Mouse (Mus musculus) midbrain, postnatal 0 days (tissue): ENCODE measurements around the gene Itpk1. TPM values are rescaled to one million over a fixed set of nuclear protein-coding genes. Genes with fewer than 3 reads are reported as not detected.
A peak's percentile ranks its signal among the peaks of the same experiment; 100 is the strongest.

Experiments used
- ATAC-seq: fragments of 200-750 bp; cut with Nextera tagmentation; 2 replicates; pipeline ENCODE4 v1.8.0; 2017; ENCODE audit warnings: moderate number of reproducible peaks, mild to moderate bottlenecking, moderate TSS enrichment, moderate library complexity; ENCODE audit not compliant: low FRiP score
- DNase-seq: peaks from one replicate; pipeline ENCODE4 v3.0.0-alpha.2; 2015; ENCODE audit warnings: low spot score
- H3K27ac ChIP-seq: fragments of 300-500 bp; sonication (generic); 2 replicates; pipeline ENCODE4 v1.5.1; 2014; ENCODE audit warnings: low read depth, mild to moderate bottlenecking, low read length, mixed read lengths
- H3K27me3 ChIP-seq: fragments of 300-500 bp; sonication (generic); 2 replicates; pipeline ENCODE4 v1.6.1; 2014; ENCODE audit warnings: low read length, control low read depth, mixed read lengths; ENCODE audit not compliant: insufficient read depth
- H3K36me3 ChIP-seq: fragments of 300-500 bp; sonication (generic); 2 replicates; pipeline ENCODE4 v1.6.1; 2014; ENCODE audit warnings: low read length, control low read depth, mixed read lengths; ENCODE audit not compliant: insufficient read depth
- H3K4me1 ChIP-seq: fragments of 300-500 bp; sonication (generic); 2 replicates; pipeline ENCODE4 v1.6.1; 2014; ENCODE audit warnings: mild to moderate bottlenecking, control low read depth, antibody characterized with exemption, low read length, mixed read lengths; ENCODE audit not compliant: insufficient read depth
- H3K4me2 ChIP-seq: fragments of 300-500 bp; sonication (generic); 2 replicates; pipeline ENCODE4 v1.6.1; 2014; ENCODE audit warnings: low read depth, mild to moderate bottlenecking, low read length, mixed read lengths; ENCODE audit not compliant: poor library complexity, severe bottlenecking
- H3K4me3 ChIP-seq: fragments of 300-500 bp; sonication (generic); 2 replicates; pipeline ENCODE4 v1.5.1; 2014; ENCODE audit warnings: low read depth, mild to moderate bottlenecking, low read length, moderate library complexity
- H3K9ac ChIP-seq: fragments of 300-500 bp; sonication (generic); replicated peaks from 2 replicates; pipeline ENCODE4 v1.6.1; 2014; ENCODE audit warnings: mild to moderate bottlenecking, low read length, moderate library complexity, mixed read lengths; ENCODE audit not compliant: poor library complexity, severe bottlenecking
- H3K9me3 ChIP-seq: fragments of 300-500 bp; sonication (generic); 2 replicates; pipeline ENCODE4 v1.6.1; 2016; ENCODE audit warnings: low read length, control low read depth
- CTCF ChIP-seq: IDR thresholded peaks from 2 replicates; pipeline ENCODE4 v1.5.1; 2016; ENCODE audit warnings: antibody characterized with exemption, mild to moderate bottlenecking
- WGBS: fragments of 180-500 bp; shearing (Covaris S2); extraction: QIAGEN DNeasy Blood & Tissue Kit; methylation state at CpG from one replicate; pipeline ENCODE4 v1.1.7; 2014; 5-methylcytosine and 5-hydroxymethylcytosine counted together
- polyA plus RNA-seq: library from polyadenylated mRNA; unstranded; fragments of >200 nt; fragmentation: Nextera tagmentation; extraction: Ambion mirVana; gene quantifications from 2 replicates; pipeline ENCODE4 v1.2.1, GENCODE M21; 2015
- total RNA-seq: library from RNA; depleted of rRNA; stranded (reverse); fragments of >200 nt; gene quantifications from 2 replicates; pipeline ENCODE4 v1.2.3, GENCODE M21; 2014

The Itpk1 gene
- total and polyA plus RNA-seq, 2 experiments from 2014 or later, result 39.0 to 66.6 TPM

DNA sequence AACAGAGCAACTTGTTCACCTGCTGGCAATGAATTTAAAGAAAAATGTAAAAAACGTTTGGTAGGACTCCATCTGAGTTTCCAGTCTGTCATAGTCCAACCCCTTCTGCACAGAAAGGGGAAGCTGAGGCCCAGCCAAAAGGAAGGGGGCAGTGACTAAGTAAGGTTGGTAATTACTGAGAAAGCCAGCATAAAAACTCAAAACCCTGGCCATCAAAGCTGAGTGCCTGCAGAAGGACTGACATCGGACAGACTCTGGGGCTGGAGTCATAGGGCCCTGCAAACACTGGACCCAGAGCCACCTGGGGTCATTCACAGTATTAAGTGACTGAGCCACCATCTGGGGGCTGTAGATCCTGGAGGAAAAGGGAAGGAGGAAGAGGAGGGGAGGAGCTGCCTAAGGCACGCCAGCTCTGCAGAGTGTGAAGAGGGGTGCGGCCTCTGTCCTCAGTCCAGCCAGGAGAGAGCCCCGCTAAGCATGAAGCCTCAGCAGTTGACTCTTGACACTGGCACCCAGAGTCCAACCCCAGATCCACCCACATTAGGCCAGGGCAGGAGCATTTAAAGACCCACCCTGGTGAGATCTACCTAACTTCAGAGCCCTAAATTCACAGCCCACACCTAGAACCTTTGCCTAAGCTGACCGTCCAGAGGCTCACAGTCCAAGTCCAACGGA lies 58.0 kb downstream of the Itpk1 start:
- Histone ChIP-seq H3K36me3 (no peaks in the 10 kb centered on the region), H3K9me3 (no peaks in the 10 kb centered on the region), H3K27ac (no peak overlapping the region), H3K4me1 (0 out of 2 replicates have a peak, but pooled peaks cover under 1% of the 10 kb centered on the region), H3K27me3 (no peaks in the 10 kb centered on the region), H3K9ac (no peak overlapping the region), H3K4me2 (no peak overlapping the region), H3K4me3 (no peak overlapping the region)
- no peak for DNase-seq
- no peak for TF ChIP-seq CTCF
- ATAC-seq, result no peak
- WGBS, result 86% methylated on average over 7 of the region's 7 CpGs

DNA sequence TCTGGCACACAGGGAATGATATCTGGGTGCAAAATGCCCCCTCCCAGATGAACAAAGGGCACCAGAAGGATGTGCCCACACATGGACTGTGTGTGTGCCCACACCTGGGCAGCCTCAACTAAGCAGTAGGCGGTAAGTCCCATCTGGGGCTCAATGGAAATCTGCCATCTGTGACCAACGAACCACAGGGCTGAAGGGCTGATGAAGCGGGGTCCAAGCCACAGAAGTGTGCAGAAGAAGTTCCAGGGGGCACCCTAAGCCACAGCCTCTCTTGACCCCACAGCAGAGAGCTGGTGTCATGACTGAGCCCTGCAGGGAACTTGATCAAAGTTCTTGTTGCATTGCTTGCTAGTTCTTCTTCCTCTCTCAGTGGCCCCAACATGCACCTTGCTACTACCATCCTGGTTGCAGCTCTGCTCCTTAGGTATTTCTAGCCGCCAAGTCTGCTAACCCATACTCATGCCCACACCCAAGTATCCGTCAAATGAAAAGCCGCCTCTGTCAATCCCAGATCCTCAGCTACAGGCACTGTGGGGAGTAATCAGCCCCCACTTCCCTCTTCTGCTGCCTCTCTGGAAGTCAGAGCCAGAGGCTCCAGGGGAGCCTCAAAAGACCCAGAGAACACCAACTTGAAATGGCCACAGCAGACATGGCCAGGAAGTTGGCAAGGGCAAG lies 58.7 kb downstream of the Itpk1 start:
- H3K4me3 ChIP-seq, result no peak overlapping the region
- no peak overlapping the region for H3K27ac ChIP-seq
- no peaks in the 10 kb centered on the region for H3K36me3 ChIP-seq
- no peak for TF ChIP-seq CTCF
- ATAC-seq, result no peak
- H3K4me1 ChIP-seq, result 0 out of 2 replicates have a peak, but pooled peaks cover under 1% of the 10 kb centered on the region
- no peak overlapping the region for H3K9ac ChIP-seq
- no peaks in the 10 kb centered on the region for H3K27me3 ChIP-seq
- 92% methylated on average over 6 of the region's 6 CpGs for WGBS
- no peaks in the 10 kb centered on the region for H3K9me3 ChIP-seq
- no peak overlapping the region for H3K4me2 ChIP-seq
- no peak for DNase-seq

DNA sequence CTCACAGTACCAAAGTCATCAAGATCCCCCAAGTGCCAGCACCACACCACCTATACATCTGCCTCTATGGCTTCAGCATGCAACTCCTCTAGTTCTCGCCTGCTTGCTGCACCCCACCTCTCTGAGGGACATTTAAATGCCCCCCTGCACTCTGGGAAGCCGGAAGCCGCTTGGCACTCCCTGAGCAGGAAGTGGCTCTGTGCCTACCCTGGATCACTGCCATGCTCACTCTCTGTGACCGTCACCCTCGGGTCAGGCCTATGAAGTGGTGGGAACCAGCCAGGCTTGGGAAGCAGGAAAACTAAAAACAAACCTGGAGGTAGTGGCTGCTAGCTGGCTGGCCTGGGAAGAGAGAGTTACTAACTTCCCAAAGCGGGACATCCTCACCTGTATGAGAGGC lies 61.4 kb downstream of the Itpk1 start:
- 68% methylated on average over 6 of the region's 6 CpGs for WGBS
- no peak for DNase-seq
- no peaks in the 10 kb centered on the region for H3K9me3 ChIP-seq
- H3K9ac ChIP-seq, result no peak overlapping the region
- ATAC-seq, result no peak
- H3K4me1 ChIP-seq, result peaks cover 10% of the 10 kb centered on the region; the same call in 1 of the 2 replicates
- H3K36me3 ChIP-seq, result no peaks in the 10 kb centered on the region
- H3K27ac ChIP-seq, result no peak overlapping the region
- H3K4me3 ChIP-seq, result no peak overlapping the region
- TF ChIP-seq CTCF, result no peak
- H3K4me2 ChIP-seq, result no peak overlapping the region
- no peaks in the 10 kb centered on the region for H3K27me3 ChIP-seq

DNA sequence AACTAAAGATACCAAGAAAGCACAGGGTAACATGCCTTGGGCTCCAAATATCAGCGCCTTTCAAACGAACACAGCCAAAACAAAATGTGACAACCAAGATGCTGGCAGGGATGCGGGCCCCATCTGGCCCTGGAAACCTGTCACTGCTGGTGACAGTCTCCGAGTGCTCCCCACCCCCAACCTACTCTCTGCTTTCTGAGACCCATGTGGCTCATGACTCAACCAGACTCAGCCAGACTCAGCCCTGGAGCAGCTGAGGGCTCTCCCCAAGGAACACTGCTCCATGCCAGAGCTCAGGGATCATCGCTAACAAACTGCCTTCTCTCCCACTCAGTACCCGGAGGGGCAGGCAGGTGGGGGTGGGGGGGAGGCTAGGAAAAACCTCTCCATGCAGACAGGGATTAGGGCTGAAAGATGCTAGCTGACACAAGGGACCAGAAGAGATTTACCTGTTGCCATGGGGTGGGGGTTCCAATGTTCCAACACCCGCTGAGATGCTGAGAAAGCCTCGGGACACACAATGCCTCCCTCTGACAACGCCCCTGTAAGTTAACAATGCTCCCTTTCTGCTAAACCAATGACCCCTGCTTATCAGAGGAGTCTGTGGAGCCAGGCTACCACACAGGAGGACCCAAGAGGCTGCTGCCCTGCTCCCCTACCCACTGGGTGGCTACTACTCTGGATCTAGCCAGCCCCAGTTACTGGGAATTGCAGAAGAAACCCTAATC lies 64.1 kb downstream of the Itpk1 start:
- H3K9ac ChIP-seq, result no peak overlapping the region
- no peak overlapping the region for H3K4me3 ChIP-seq
- H3K9me3 ChIP-seq, result no peaks in the 10 kb centered on the region
- peak; percentile 79 for DNase-seq
- no peaks in the 10 kb centered on the region for H3K27me3 ChIP-seq
- peak; percentile 68 for ATAC-seq
- no peak overlapping the region for H3K4me2 ChIP-seq
- no peak for TF ChIP-seq CTCF
- no peak overlapping the region for H3K27ac ChIP-seq
- WGBS, result 13% methylated on average over 9 of the region's 9 CpGs
- no peaks in the 10 kb centered on the region for H3K36me3 ChIP-seq
- H3K4me1 ChIP-seq, result peaks cover 10% of the 10 kb centered on the region; the same call in 1 of the 2 replicates

DNA sequence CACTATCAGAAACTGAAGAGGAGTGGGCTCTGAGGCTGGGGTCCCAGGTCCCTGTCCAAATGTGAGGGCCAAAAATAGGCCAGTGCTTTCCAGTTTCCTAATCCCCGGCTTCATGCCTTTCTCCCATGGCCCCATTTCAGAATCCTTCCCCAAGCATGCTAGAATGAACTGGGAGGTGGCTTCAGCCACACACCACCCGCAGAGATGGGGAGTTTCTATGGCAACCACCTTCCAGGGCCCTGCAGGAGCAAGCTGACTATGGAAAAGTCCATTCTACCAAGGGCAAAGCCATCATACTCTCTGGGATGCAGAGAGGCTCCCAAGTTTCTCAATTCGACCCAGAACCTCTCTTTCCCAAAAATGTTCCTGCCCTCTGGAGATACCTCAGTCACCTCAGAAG lies 65.9 kb downstream of the Itpk1 start:
- ATAC-seq, result no peak
- Histone ChIP-seq H3K4me1 (peaks cover 10% of the 10 kb centered on the region; the same call in 1 of the 2 replicates), H3K27ac (no peak overlapping the region), H3K9ac (no peak overlapping the region), H3K4me2 (no peak overlapping the region), H3K4me3 (no peak overlapping the region), H3K36me3 (no peaks in the 10 kb centered on the region), H3K27me3 (no peaks in the 10 kb centered on the region), H3K9me3 (no peaks in the 10 kb centered on the region)
- WGBS, result 49% methylated on average over 3 of the region's 3 CpGs
- no peak for TF ChIP-seq CTCF
- no peak for DNase-seq

DNA sequence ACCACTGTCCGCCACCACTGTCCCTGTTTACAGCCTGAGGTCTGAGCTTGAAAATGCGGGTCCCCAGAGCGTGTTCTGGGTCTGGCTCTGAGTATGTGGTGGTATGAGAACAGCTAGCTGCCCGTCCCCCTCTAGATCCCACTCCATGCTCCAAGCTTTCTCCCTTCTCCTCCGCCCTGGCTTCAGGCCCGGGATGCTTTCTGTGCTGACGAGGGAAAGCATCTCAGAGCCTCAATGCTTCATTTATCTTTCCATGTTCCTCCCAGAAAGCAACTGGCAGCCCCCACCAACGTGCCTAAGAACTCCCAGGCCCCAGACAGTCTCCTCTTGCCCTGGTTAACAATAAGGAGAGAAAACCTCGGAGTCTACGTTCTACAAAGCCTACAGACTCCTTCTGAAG lies 67.5 kb downstream of the Itpk1 start:
- no peak for ATAC-seq
- peaks cover 14% of the 10 kb centered on the region; the same call in 1 of the 2 replicates for H3K4me1 ChIP-seq
- DNase-seq, result no peak
- H3K36me3 ChIP-seq, result no peaks in the 10 kb centered on the region
- 80% methylated on average over 10 of the region's 10 CpGs for WGBS
- no peak overlapping the region for H3K9ac ChIP-seq
- no peaks in the 10 kb centered on the region for H3K27me3 ChIP-seq
- no peak overlapping the region for H3K27ac ChIP-seq
- no peak for TF ChIP-seq CTCF
- no peaks in the 10 kb centered on the region for H3K9me3 ChIP-seq
- H3K4me3 ChIP-seq, result no peak overlapping the region
- no peak overlapping the region for H3K4me2 ChIP-seq
